Mouse (Mus musculus): ENCODE measurements at regions not wholly inside any gene's neighbourhood (a gene's known extent, or its start where the extent isn't known, plus 50 kb on each side); places are given as distances from the start of the nearest gene placed in this dataset.

DNA sequence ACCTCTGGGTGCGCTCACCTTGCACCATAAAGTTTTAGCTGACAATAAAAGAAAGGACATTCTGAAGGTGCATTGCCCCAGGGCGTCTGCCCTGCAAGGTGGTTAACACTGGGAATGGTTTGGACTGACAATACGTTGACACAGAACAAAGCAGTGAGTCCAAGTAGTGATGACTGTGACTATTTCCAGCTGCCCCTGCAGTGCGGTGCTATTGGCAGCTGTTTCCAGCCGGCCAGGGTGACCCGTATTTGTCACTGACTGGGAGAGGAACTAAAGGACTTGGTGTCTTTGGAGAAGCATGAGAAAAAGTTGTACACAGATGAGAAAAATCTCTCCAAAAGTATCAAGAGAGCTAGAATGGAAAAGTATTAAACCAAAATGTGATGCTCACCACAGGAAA, 52.0 kb upstream of the Vtcn1 start:
- no peak for DNase-seq (ENCODE audit: extremely low spot score in 1 of 2, low spot score in 1 of 2)

- DNase-seq (ENCODE audit: extremely low spot score in 1 of 2, low spot score in 1 of 2): no peak
Measured at GRCm38 (mm10) chr3:100771363-100771762, 53.9 kb upstream of the Vtcn1 start.

GRCm38 (mm10) chr3:100770841-100771240, 54.4 kb upstream of the Vtcn1 start:
- DNase-seq (ENCODE audit: extremely low spot score in 1 of 2, low spot score in 1 of 2): no peak

- DNase-seq (ENCODE audit: extremely low spot score in 1 of 2, low spot score in 1 of 2): no peak
Measured at GRCm38 (mm10) chr3:100769146-100769545, 56.1 kb upstream of the Vtcn1 start.

GRCm38 (mm10) chr3:100768170-100768624, 57.1 kb upstream of the Vtcn1 start:
- DNase-seq (ENCODE audit: extremely low spot score in 1 of 2, low spot score in 1 of 2): peak in 1 of 2 experiments; percentile 70

DNA sequence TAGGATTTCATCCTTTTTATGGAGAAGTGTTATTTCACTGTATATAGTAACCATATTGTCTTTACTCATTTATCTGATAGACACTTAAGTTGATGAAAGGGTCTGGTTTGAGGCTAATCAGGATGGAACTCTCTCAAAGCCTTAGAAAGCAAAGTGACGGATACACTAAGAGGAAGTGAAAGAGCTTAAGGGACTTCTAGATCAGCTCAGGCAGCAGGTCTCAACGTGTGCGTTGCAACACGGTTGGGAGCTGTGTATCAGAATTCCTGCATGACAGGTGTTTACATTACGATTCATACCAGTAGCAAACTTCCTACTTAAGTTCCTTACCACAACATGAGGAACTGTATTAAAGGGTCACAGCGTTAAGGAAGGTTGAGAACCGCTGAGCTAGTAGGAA, 59.9 kb upstream of the Vtcn1 start:
- DNase-seq (ENCODE audit: extremely low spot score in 1 of 2, low spot score in 1 of 2): no peak

GRCm38 (mm10) chr3:100762895-100763294, 62.4 kb upstream of the Vtcn1 start:
- no peak for DNase-seq (ENCODE audit: extremely low spot score in 1 of 2, low spot score in 1 of 2)

- DNase-seq (ENCODE audit: extremely low spot score in 1 of 2, low spot score in 1 of 2): no peak
Measured at GRCm38 (mm10) chr3:100759091-100759941, 65.9 kb upstream of the Vtcn1 start.

DNA sequence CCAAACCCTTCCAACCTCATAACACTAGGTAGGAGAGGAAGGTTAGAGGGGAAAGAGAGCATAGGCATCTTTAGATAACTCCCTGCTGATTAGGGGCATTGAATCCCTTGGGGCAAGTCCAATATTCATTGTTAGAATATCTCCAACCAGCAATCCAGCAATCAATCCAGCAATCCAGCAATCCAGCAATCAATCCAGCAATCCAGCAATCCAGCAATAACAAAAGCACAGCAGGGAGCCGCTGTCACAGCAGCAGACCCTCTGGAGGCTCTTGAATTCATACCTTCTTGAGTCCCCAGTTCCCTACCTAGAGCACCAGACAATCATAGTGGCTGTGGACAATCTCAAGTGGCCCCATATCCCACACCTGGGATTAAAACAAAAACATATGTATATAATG, 69.4 kb upstream of the Man1a2 start:
- no peak for DNase-seq (ENCODE audit: extremely low spot score in 1 of 2, low spot score in 1 of 2)

- peak in 1 of 2 experiments; percentile 41 for DNase-seq (ENCODE audit: extremely low spot score in 1 of 2, low spot score in 1 of 2)
Measured at GRCm38 (mm10) chr3:100751211-100751610, 65.9 kb upstream of the Man1a2 start.

GRCm38 (mm10) chr3:100748727-100749126, 63.4 kb upstream of the Man1a2 start:
- no peak for DNase-seq (ENCODE audit: extremely low spot score in 1 of 2, low spot score in 1 of 2)

GRCm38 (mm10) chr3:100748309-100748691, 63.0 kb upstream of the Man1a2 start:
- no peak for DNase-seq (ENCODE audit: extremely low spot score in 1 of 2, low spot score in 1 of 2)

DNA sequence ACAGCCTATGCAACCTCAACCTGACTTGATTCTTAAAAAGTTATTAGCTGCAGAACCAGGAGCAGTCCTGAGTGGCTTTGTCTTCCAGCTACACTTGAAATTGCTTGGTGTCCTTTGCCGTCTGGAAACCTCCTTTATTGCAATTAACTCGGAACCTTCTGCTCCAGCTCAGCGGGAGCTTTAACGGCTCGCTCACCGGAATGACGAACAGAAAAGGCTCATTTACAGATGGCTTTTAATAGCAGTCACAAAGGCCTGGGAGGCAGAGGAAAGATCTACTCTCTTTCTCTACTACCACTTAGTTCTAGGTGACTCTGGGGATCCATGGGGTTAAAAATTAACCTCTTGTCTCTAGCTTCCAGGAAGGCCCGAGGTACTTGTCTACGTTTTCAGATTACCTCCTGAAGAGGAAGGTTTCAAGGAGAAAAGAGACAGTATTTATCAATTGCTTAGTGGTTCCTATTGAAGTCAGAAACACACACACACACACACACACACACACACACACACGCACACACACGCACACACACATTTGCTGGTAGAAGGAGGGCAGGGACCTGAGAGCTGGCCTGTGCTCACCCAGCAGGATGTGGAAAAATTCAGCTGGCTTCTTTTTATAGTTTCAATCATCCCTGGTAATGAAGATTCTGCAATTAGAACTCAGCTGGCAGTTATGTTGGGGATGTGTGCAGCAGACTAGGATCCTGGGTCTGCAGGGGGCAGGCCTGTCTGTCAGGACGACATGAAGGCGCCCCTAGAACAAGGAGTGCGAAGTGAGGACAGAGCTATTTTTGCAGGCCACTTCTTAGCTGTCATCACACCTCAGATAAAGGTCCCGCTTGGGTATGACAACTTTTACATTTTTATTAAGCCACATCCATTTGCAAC, 62.4 kb upstream of the Man1a2 start:
- no peak for DNase-seq (ENCODE audit: extremely low spot score in 1 of 2, low spot score in 1 of 2)

- no peak for DNase-seq (ENCODE audit: extremely low spot score in 1 of 2, low spot score in 1 of 2)
Measured at GRCm38 (mm10) chr3:100737660-100738059, 52.4 kb upstream of the Man1a2 start.

DNA sequence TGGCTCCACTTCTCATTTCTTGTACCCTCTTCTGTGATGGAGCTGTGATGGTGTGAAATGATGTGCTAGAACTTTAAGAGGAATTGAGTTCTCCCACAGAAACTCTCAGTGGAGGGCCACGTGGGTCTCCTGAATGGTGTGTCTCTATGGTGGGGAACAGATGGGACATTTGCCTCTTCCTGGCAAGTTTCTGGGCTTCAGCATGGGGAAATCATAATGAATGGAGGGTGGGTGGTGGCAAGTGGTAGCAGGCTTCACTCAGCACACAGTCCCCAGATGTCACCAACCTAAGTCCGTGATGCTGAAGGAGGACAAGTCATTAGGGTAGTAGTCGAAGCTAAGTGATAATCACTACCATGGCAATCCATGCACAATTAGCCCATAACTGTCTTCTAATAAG, 51.2 kb upstream of the Man1a2 start:
- no peak for DNase-seq (ENCODE audit: extremely low spot score in 1 of 2, low spot score in 1 of 2)

Measured in frontal cortex, adult 2 months (tissue).